In genomic region chr3:25606597-25606996, GRCm38 (mm10) we compare ENCODE assay signal across 18 mouse cellular contexts.
DNase-seq lines count a peak whose midpoint lies in the region; ATAC-seq and TF ChIP-seq lines count a peak whose summit lies in the region.
"Had no signal": no experiment of that assay in that cellular context is flagged by ENCODE, and none has a peak within 500 bp of the region (broad histone marks: within the 10 kb centered on the region; RNA-seq: fewer than 3 reads in every experiment).

No protein-coding gene starts in this region.

- 0 out of 2 replicates have a peak overlapping the region, but pooled peaks have one; percentile 18 for H3K27ac ChIP-seq in hindbrain, embryonic 13.5 days
- no peak overlapping the region for H3K27ac ChIP-seq in hindbrain, embryonic 14.5 days
- H3K27ac ChIP-seq in midbrain, embryonic 12.5 days (replicated peaks) = no peak overlapping the region
- H3K27ac ChIP-seq in midbrain, embryonic 16.5 days (ENCODE audit: low read length) = no peak overlapping the region
- H3K27ac ChIP-seq in midbrain, embryonic 15.5 days = no peak overlapping the region
- H3K27ac ChIP-seq: embryonic facial prominence, embryonic 12.5 days; forebrain, embryonic 12.5 days; hindbrain, embryonic 10.5 days had no signal

- H3K9ac ChIP-seq in hindbrain, embryonic 13.5 days = no peak overlapping the region
- no peak overlapping the region for H3K9ac ChIP-seq in hindbrain, embryonic 14.5 days
- no peak overlapping the region for H3K9ac ChIP-seq in midbrain, embryonic 12.5 days (replicated peaks)
- no peak overlapping the region for H3K9ac ChIP-seq in midbrain, embryonic 16.5 days (ENCODE audit: low read depth, low read length)
- no peak overlapping the region for H3K9ac ChIP-seq in midbrain, embryonic 15.5 days
- H3K9ac ChIP-seq: embryonic facial prominence, embryonic 12.5 days; forebrain, embryonic 12.5 days; forebrain, postnatal 0 days; heart, embryonic 12.5 days had no signal

- no peaks in the 10 kb centered on the region for H3K36me3 ChIP-seq in hindbrain, embryonic 13.5 days
- no peaks in the 10 kb centered on the region for H3K36me3 ChIP-seq in hindbrain, embryonic 14.5 days (replicated peaks; ENCODE audit: control insufficient read depth, insufficient read depth)
- no peaks in the 10 kb centered on the region for H3K36me3 ChIP-seq in midbrain, embryonic 12.5 days
- no peaks in the 10 kb centered on the region for H3K36me3 ChIP-seq in midbrain, embryonic 16.5 days (ENCODE audit: control insufficient read depth, insufficient read depth, low read length)
- H3K36me3 ChIP-seq in midbrain, embryonic 15.5 days (replicated peaks) = no peaks in the 10 kb centered on the region
- H3K36me3 ChIP-seq: embryonic facial prominence, embryonic 12.5 days; forebrain, embryonic 12.5 days; heart, embryonic 12.5 days; hindbrain, embryonic 10.5 days had no signal

- no peaks in the 10 kb centered on the region for H3K9me3 ChIP-seq in hindbrain, embryonic 13.5 days
- H3K9me3 ChIP-seq in hindbrain, embryonic 14.5 days (ENCODE audit: control insufficient read depth, low read length) = no peaks in the 10 kb centered on the region
- H3K9me3 ChIP-seq in midbrain, embryonic 12.5 days = no peaks in the 10 kb centered on the region
- no peaks in the 10 kb centered on the region for H3K9me3 ChIP-seq in midbrain, embryonic 16.5 days (replicated peaks; ENCODE audit: control insufficient read depth, low read length, poor library complexity, severe bottlenecking)
- H3K9me3 ChIP-seq in midbrain, embryonic 15.5 days = no peaks in the 10 kb centered on the region
- H3K9me3 ChIP-seq: embryonic facial prominence, embryonic 12.5 days; forebrain, embryonic 12.5 days; heart, embryonic 12.5 days; hindbrain, embryonic 10.5 days had no signal

- TF ChIP-seq POLR2A in brain, embryonic 14.5 days (IDR thresholded peaks at IDR 0.05; ENCODE audit: borderline replicate concordance, extremely low read depth, insufficient read depth, insufficient read length, poor library complexity, severe bottlenecking) = no peak

- H3K4me1 ChIP-seq in hindbrain, embryonic 13.5 days (replicated peaks) = 0 out of 2 replicates have a peak, but pooled peaks cover 3% of the 10 kb centered on the region
- H3K4me1 ChIP-seq in hindbrain, embryonic 14.5 days (replicated peaks; ENCODE audit: control insufficient read depth, insufficient read depth, low read length) = no peaks in the 10 kb centered on the region
- H3K4me1 ChIP-seq in midbrain, embryonic 12.5 days = peaks cover 4% of the 10 kb centered on the region
- H3K4me1 ChIP-seq in midbrain, embryonic 16.5 days (ENCODE audit: control insufficient read depth, insufficient read depth, low read length) = peaks cover 5% of the 10 kb centered on the region
- H3K4me1 ChIP-seq in midbrain, embryonic 15.5 days = no peaks in the 10 kb centered on the region; the same call in 1 of the 2 replicates
- H3K4me1 ChIP-seq: embryonic facial prominence, embryonic 12.5 days; heart, embryonic 12.5 days; hindbrain, embryonic 10.5 days had no signal

- H3K4me2 ChIP-seq in hindbrain, embryonic 13.5 days = no peak overlapping the region
- no peak overlapping the region for H3K4me2 ChIP-seq in hindbrain, embryonic 14.5 days (replicated peaks)
- no peak overlapping the region for H3K4me2 ChIP-seq in midbrain, embryonic 12.5 days (replicated peaks)
- H3K4me2 ChIP-seq in midbrain, embryonic 16.5 days (ENCODE audit: low read length) = no peak overlapping the region
- H3K4me2 ChIP-seq in midbrain, embryonic 15.5 days = no peak overlapping the region
- H3K4me2 ChIP-seq: embryonic facial prominence, embryonic 12.5 days; forebrain, embryonic 12.5 days; heart, embryonic 12.5 days had no signal

- no peak for ATAC-seq in hindbrain, embryonic 13.5 days (ENCODE audit: low FRiP score)
- no peak; the same call in 1 of the 2 replicates for ATAC-seq in hindbrain, embryonic 14.5 days (ENCODE audit: low FRiP score)
- ATAC-seq in midbrain, embryonic 12.5 days (ENCODE audit: low FRiP score, low read depth) = peak; percentile 53
- ATAC-seq in midbrain, embryonic 16.5 days = no peak
- 0 out of 2 replicates have a peak, but pooled peaks have one; percentile 27 for ATAC-seq in midbrain, embryonic 15.5 days (replicated peaks)
- ATAC-seq: activated CD4-positive, CD25-positive, alpha-beta regulatory T cell, adult 4 months; Patski had no signal

- H3K4me3 ChIP-seq in hindbrain, embryonic 13.5 days = no peak overlapping the region
- H3K4me3 ChIP-seq in hindbrain, embryonic 14.5 days (replicated peaks; ENCODE audit: low read length) = no peak overlapping the region
- no peak overlapping the region for H3K4me3 ChIP-seq in midbrain, embryonic 12.5 days
- H3K4me3 ChIP-seq in midbrain, embryonic 16.5 days (ENCODE audit: low read depth, low read length) = no peak overlapping the region
- H3K4me3 ChIP-seq in midbrain, embryonic 15.5 days = no peak overlapping the region
- H3K4me3 ChIP-seq: embryonic facial prominence, embryonic 12.5 days; forebrain, embryonic 12.5 days; heart, embryonic 12.5 days; hindbrain, embryonic 10.5 days had no signal

- TF ChIP-seq CTCF in brain, embryonic 14.5 days (IDR thresholded peaks at IDR 0.05; ENCODE audit: borderline replicate concordance, extremely low read depth, insufficient read depth, insufficient read length) = no peak

- 21% methylated on average over 1 of the region's 1 CpGs for WGBS in hindbrain, embryonic 13.5 days
- WGBS in hindbrain, embryonic 14.5 days = 23% methylated on average over 1 of the region's 1 CpGs
- 0% methylated on average over 1 of the region's 1 CpGs for WGBS in midbrain, embryonic 12.5 days
- 10% methylated on average over 1 of the region's 1 CpGs for WGBS in midbrain, embryonic 16.5 days
- 7% methylated on average over 1 of the region's 1 CpGs for WGBS in midbrain, embryonic 15.5 days

- no peak for DNase-seq in hindbrain, embryonic 14.5 days (ENCODE audit: low spot score)
- DNase-seq in brain, embryonic 14.5 days (ENCODE audit: low read depth) = peak; percentile 64
- DNase-seq: adrenal gland, postnatal 25 days; cerebellum, adult 2 months; cerebellum, postnatal 10 days; forebrain, postnatal 0 days; gastrocnemius, postnatal 14 days had no signal

- no peaks in the 10 kb centered on the region for H3K27me3 ChIP-seq in hindbrain, embryonic 13.5 days
- H3K27me3 ChIP-seq in hindbrain, embryonic 14.5 days (ENCODE audit: control insufficient read depth, insufficient read depth, low read length) = no peaks in the 10 kb centered on the region
- no peaks in the 10 kb centered on the region for H3K27me3 ChIP-seq in midbrain, embryonic 12.5 days
- H3K27me3 ChIP-seq in midbrain, embryonic 16.5 days (ENCODE audit: control insufficient read depth, insufficient read depth, low read depth, low read length) = no peaks in the 10 kb centered on the region
- no peaks in the 10 kb centered on the region for H3K27me3 ChIP-seq in midbrain, embryonic 15.5 days (replicated peaks)
- H3K27me3 ChIP-seq: CH12.LX; embryonic facial prominence, embryonic 12.5 days; forebrain, embryonic 12.5 days; heart, embryonic 12.5 days had no signal

Comparison
In these comparisons a context has a peak if more than half of its experiments do, and no peak if none do; other contexts are left out.
1. ATAC-seq: peak in midbrain, embryonic 12.5 days (single experiment) and midbrain, embryonic 15.5 days (single experiment); none in hindbrain, embryonic 13.5 days (single experiment), hindbrain, embryonic 14.5 days (single experiment) and midbrain, embryonic 16.5 days (single experiment).